Mouse (Mus musculus) lung, embryonic 14.5 days (tissue): ENCODE data around the gene Rgs14. TPM values are rescaled to one million over a fixed set of nuclear protein-coding genes. Genes with fewer than 3 reads are reported as not detected.

ENCODE experiments used
- ATAC-seq: fragments of 200-750 bp; cut with Nextera tagmentation; 2 replicates; pipeline ENCODE4 v1.8.0; 2017; ENCODE audit warnings: mild to moderate bottlenecking, moderate TSS enrichment, moderate library complexity; ENCODE audit not compliant: insufficient read depth
- DNase-seq: peaks from one replicate; pipeline ENCODE4 v3.0.0-alpha.2; 2015
- H3K27ac ChIP-seq: fragments of 300-500 bp; sonication (generic); 2 replicates; pipeline ENCODE4 v1.5.1; 2014; ENCODE audit warnings: low read depth, mild to moderate bottlenecking, moderate library complexity
- H3K27me3 ChIP-seq: fragments of 300-500 bp; sonication (generic); 2 replicates; pipeline ENCODE4 v1.6.1; 2014; ENCODE audit warnings: low read length, control low read depth; ENCODE audit not compliant: insufficient read depth
- H3K36me3 ChIP-seq: fragments of 300-500 bp; sonication (generic); 2 replicates; pipeline ENCODE4 v1.6.1; 2014; ENCODE audit warnings: control low read depth; ENCODE audit not compliant: insufficient read depth
- H3K4me1 ChIP-seq: fragments of 300-500 bp; sonication (generic); 2 replicates; pipeline ENCODE4 v1.6.1; 2014; ENCODE audit warnings: antibody characterized with exemption, control low read depth; ENCODE audit not compliant: insufficient read depth
- H3K4me2 ChIP-seq: fragments of 300-500 bp; sonication (generic); 2 replicates; pipeline ENCODE4 v1.6.1; 2014; ENCODE audit warnings: mild to moderate bottlenecking
- H3K4me3 ChIP-seq: fragments of 300-500 bp; sonication (generic); 2 replicates; pipeline ENCODE4 v1.5.1; 2014; ENCODE audit warnings: low read depth, low read length
- H3K9ac ChIP-seq: fragments of 300-500 bp; sonication (generic); 2 replicates; pipeline ENCODE4 v1.6.1; 2014
- H3K9me3 ChIP-seq: fragments of 300-500 bp; sonication (generic); 2 replicates; pipeline ENCODE4 v1.6.1; 2016; ENCODE audit warnings: low read depth, low read length, control low read depth
- CTCF ChIP-seq: IDR thresholded peaks from 2 replicates; pipeline ENCODE4 v1.5.1; 2016; ENCODE audit warnings: antibody characterized with exemption, low read depth
- WGBS: fragments of 180-500 bp; shearing (Covaris S2); extraction: QIAGEN DNeasy Blood & Tissue Kit; methylation state at CpG from one replicate; pipeline ENCODE4 v1.1.7; 2014; 5-methylcytosine and 5-hydroxymethylcytosine counted together
- polyA plus RNA-seq: library from polyadenylated mRNA; unstranded; fragments of >200 nt; fragmentation: Nextera tagmentation; extraction: Ambion mirVana; gene quantifications from 2 replicates; pipeline ENCODE4 v1.2.1, GENCODE M21; 2014

The Rgs14 gene
- polyA plus RNA-seq, 1 experiment from 2014 or later: 1.0 TPM

GRCm38 (mm10) chr13:55371740-55372139 lies 2.2 kb downstream of the Rgs14 start:
- no peaks in the 10 kb centered on the region for H3K4me1 ChIP-seq
- no peak for DNase-seq
- H3K9ac ChIP-seq: no peak overlapping the region
- H3K27me3 ChIP-seq: no peaks in the 10 kb centered on the region
- ATAC-seq: no peak
- no peak overlapping the region for H3K4me3 ChIP-seq
- WGBS: 50% methylated on average over 5 of the region's 5 CpGs
- H3K4me2 ChIP-seq: no peak overlapping the region
- H3K36me3 ChIP-seq: no peaks in the 10 kb centered on the region
- H3K27ac ChIP-seq: no peak overlapping the region
- no peak for TF ChIP-seq CTCF
- no peaks in the 10 kb centered on the region for H3K9me3 ChIP-seq

DNA sequence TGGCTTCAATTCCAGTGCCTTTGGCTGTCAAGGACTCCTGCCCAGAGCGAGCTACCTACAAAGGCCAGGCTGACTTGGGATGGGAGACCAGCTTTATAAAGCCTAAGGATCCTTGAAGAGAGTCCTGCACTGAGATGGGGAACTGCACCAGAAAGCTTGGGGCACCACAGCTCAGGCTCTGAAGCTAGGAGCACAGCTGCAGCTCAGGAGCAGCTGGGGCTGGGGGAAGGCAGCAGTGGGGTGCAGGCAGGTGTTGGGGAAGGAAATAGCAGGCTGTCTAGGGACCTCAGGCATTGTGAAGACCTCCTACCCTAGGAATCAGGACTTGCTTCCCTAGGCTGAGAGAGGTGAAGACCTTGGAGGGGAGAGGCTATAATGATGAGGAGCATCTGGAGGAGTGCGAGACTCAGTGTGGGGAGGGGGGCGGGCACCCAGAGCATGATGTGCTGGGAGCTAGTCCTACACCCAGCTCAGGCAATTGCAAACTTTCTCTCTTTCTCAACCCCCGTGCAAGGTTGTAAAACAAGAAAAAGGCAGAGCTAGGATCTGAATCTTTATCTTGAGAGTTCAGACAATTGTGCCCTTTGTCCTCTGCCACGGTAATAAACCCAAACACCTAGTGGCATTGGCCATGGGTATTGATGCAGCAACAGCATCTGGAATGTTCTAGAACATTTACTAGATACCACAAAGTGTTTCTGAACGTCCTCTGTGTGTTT lies 4.8 kb downstream of the Rgs14 start:
- H3K4me2 ChIP-seq: no peak overlapping the region
- H3K4me3 ChIP-seq: no peak overlapping the region
- WGBS: 53% methylated on average over 6 of the region's 6 CpGs
- no peak for DNase-seq
- no peaks in the 10 kb centered on the region for H3K36me3 ChIP-seq
- no peak overlapping the region for H3K27ac ChIP-seq
- no peak for TF ChIP-seq CTCF
- no peak for ATAC-seq
- no peaks in the 10 kb centered on the region for H3K4me1 ChIP-seq
- no peak overlapping the region for H3K9ac ChIP-seq
- peaks cover 15% of the 10 kb centered on the region for H3K27me3 ChIP-seq
- H3K9me3 ChIP-seq: no peaks in the 10 kb centered on the region

DNA sequence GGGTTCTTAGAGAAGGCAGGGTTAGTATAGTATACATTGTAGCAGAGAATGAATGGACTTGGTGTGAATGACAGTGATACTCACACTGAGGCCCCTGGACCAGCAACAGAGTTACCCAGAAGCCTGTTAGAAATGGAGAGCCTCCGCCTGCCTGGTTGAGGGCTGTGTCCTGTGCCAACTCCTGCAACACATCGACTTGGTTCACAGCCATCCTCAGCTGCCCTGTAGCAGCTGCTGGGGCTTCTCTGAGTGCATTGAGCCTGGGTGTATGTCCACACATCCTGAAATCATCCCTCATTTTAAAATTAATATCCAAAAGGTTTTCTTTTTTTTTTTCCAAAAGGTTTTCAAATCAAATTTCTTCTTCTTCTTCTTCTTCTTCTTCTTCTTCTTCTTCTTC lies 6.3 kb downstream of the Rgs14 start:
- H3K4me1 ChIP-seq: no peaks in the 10 kb centered on the region
- 60% methylated on average over 2 of the region's 2 CpGs for WGBS
- no peaks in the 10 kb centered on the region for H3K9me3 ChIP-seq
- no peak overlapping the region for H3K9ac ChIP-seq
- H3K4me3 ChIP-seq: no peak overlapping the region
- TF ChIP-seq CTCF: no peak
- no peaks in the 10 kb centered on the region for H3K36me3 ChIP-seq
- no peak for DNase-seq
- no peak for ATAC-seq
- no peak overlapping the region for H3K4me2 ChIP-seq
- H3K27me3 ChIP-seq: peaks cover 27% of the 10 kb centered on the region
- H3K27ac ChIP-seq: no peak overlapping the region

DNA sequence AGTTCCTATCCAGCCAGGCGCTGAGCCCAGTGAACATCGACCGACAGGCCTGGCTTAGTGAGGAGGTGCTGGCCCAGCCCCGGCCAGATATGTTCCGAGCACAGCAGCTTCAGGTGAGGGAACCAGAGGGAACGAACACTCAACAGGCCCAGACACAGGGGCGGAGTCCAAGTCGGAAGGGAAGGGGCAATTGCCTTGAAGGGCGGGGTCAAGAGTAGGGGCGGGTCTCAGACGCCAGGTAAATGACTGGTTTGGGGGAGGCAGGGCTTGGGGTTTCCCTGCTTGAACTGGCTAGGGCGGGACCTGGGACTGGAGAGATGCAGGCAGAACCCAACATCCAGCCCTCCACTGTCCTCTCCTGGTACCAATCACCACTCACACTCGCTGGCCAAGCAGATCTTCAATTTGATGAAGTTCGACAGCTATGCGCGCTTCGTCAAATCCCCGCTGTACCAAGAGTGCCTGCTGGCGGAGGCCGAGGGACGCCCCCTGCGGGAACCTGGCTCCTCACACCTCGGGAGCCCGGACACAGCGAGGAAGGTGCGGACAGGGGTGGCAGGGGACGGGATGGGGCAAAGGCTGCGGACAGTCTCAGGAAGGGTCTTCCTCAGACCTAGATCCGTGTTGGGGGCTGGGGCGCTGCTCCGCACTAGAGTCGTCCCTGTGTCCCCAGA lies 9.5 kb downstream of the Rgs14 start:
- ATAC-seq (no peak), DNase-seq (no peak)
- whole genome bisulfite sequencing: 5% methylated on average over 32 of the region's 32 CpGs
- Histone ChIP-seq H3K36me3 (no peaks in the 10 kb centered on the region), H3K9ac (no peak overlapping the region), H3K4me1 (no peaks in the 10 kb centered on the region), H3K9me3 (no peaks in the 10 kb centered on the region), H3K27me3 (peaks cover 36% of the 10 kb centered on the region), H3K27ac (no peak overlapping the region), H3K4me3 (no peak overlapping the region), H3K4me2 (peak overlapping the region; percentile 21)
- TF ChIP-seq CTCF: 0 out of 2 replicates have a peak, but pooled peaks have one; percentile 28

DNA sequence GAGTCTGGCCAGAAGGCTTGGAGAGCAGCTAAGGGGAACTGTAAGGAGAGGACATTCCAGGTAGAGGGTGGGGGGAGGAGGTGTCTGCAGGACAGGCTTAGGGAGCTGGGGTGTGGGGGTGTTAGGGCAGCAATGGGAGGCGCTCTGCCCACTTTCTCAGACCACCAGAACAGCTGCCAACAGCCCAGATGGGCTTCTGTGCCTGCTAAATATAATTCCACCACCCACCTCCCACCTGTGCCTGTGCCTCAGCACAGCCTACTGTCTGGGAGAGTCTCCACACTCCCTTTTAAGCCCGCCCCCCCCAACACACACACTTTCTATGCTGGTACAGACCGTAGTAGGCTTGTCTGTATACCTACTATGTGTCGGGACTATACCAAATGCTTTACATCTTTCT lies 12.3 kb downstream of the Rgs14 start:
- Histone ChIP-seq H3K27ac (no peak overlapping the region), H3K9ac (no peak overlapping the region), H3K4me2 (no peak overlapping the region), H3K36me3 (no peaks in the 10 kb centered on the region), H3K9me3 (no peaks in the 10 kb centered on the region), H3K4me1 (no peaks in the 10 kb centered on the region), H3K27me3 (peaks cover 36% of the 10 kb centered on the region), H3K4me3 (no peak overlapping the region)
- DNase-seq: no peak
- no peak for TF ChIP-seq CTCF
- 67% methylated on average over 4 of the region's 4 CpGs for WGBS
- ATAC-seq: no peak

GRCm38 (mm10) chr13:55390644-55391043 lies 21.1 kb downstream of the Rgs14 start:
- DNase-seq: no peak
- H3K4me2 ChIP-seq: no peak overlapping the region
- H3K4me1 ChIP-seq: no peaks in the 10 kb centered on the region
- WGBS: 70% methylated on average over 3 of the region's 3 CpGs
- no peak overlapping the region for H3K4me3 ChIP-seq
- no peak for TF ChIP-seq CTCF
- ATAC-seq: no peak
- 0 out of 2 replicates have a peak, but pooled peaks cover 2% of the 10 kb centered on the region for H3K27me3 ChIP-seq
- H3K9me3 ChIP-seq: no peaks in the 10 kb centered on the region
- H3K9ac ChIP-seq: no peak overlapping the region
- H3K27ac ChIP-seq: no peak overlapping the region
- no peaks in the 10 kb centered on the region for H3K36me3 ChIP-seq

DNA sequence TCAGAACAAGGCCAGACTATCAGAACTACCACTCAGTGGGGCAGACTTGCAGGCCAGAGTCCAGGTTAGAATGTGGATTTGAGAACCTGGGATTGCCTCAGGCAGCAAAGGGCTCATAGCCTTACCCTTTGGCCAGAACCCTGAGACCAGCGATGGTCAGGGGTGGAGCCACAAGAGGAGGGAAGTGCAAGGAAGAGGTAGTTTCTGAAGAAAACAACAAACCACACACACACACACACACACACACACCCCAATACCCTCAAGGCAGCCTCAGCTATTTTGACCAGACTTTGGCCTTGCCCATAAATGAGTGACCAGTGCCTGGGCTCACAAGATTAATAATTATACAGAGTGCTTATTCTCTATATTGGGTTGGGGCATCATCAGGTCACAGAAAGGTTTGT lies 22.1 kb downstream of the Rgs14 start:
- DNase-seq (no peak), ATAC-seq (no peak)
- H3K9ac ChIP-seq: no peak overlapping the region
- 0 out of 2 replicates have a peak, but pooled peaks cover 2% of the 10 kb centered on the region for H3K27me3 ChIP-seq
- no peak overlapping the region for H3K27ac ChIP-seq
- WGBS: 81% methylated on average over 1 of the region's 1 CpGs
- no peak for TF ChIP-seq CTCF
- H3K4me1 ChIP-seq: no peaks in the 10 kb centered on the region
- no peak overlapping the region for H3K4me3 ChIP-seq
- H3K36me3 ChIP-seq: no peaks in the 10 kb centered on the region
- H3K9me3 ChIP-seq: no peaks in the 10 kb centered on the region
- H3K4me2 ChIP-seq: no peak overlapping the region
